Mouse (Mus musculus) hindbrain, postnatal 0 days (tissue): Measurements from ENCODE around the gene Itih4. TPM values are rescaled to one million over a fixed set of nuclear protein-coding genes. Genes with fewer than 3 reads are reported as not detected.

Experiments used
- ATAC-seq: fragments of 200-750 bp; cut with Nextera tagmentation; 2 replicates; pipeline ENCODE4 v1.8.0; 2017; ENCODE audit warnings: mild to moderate bottlenecking, moderate TSS enrichment, moderate library complexity
- DNase-seq: peaks from one replicate; pipeline ENCODE4 v3.0.0-alpha.2; 2015; ENCODE audit warnings: low spot score
- H3K27ac ChIP-seq: fragments of 300-500 bp; sonication (generic); 2 replicates; pipeline ENCODE4 v1.5.1; 2014; ENCODE audit warnings: mild to moderate bottlenecking
- H3K27me3 ChIP-seq: fragments of 300-500 bp; sonication (generic); 2 replicates; pipeline ENCODE4 v1.6.1; 2014; ENCODE audit warnings: low read length, mixed read lengths; ENCODE audit not compliant: insufficient read depth
- H3K36me3 ChIP-seq: fragments of 300-500 bp; sonication (generic); 2 replicates; pipeline ENCODE4 v1.6.1; 2014; ENCODE audit warnings: low read length, mixed read lengths; ENCODE audit not compliant: insufficient read depth
- H3K4me1 ChIP-seq: fragments of 300-500 bp; sonication (generic); 2 replicates; pipeline ENCODE4 v1.6.1; 2014; ENCODE audit warnings: antibody characterized with exemption, low read length, mixed read lengths; ENCODE audit not compliant: insufficient read depth
- H3K4me2 ChIP-seq: fragments of 300-500 bp; sonication (generic); 2 replicates; pipeline ENCODE4 v1.6.1; 2014; ENCODE audit warnings: low read depth, mild to moderate bottlenecking, low read length, moderate library complexity, mixed read lengths
- H3K4me3 ChIP-seq: fragments of 300-500 bp; sonication (generic); 2 replicates; pipeline ENCODE4 v1.5.1; 2014; ENCODE audit warnings: low read length
- H3K9ac ChIP-seq: fragments of 300-500 bp; sonication (generic); replicated peaks from 2 replicates; pipeline ENCODE4 v1.6.1; 2014; ENCODE audit warnings: mild to moderate bottlenecking, low read length, moderate library complexity, mixed read lengths
- H3K9me3 ChIP-seq: fragments of 300-500 bp; sonication (generic); 2 replicates; pipeline ENCODE4 v1.6.1; 2016; ENCODE audit warnings: low read length, mixed read lengths
- CTCF ChIP-seq: IDR thresholded peaks from 2 replicates; pipeline ENCODE4 v1.5.1; 2016; ENCODE audit warnings: antibody characterized with exemption, control low read depth, low read depth
- WGBS: fragments of 180-500 bp; shearing (Covaris S2); extraction: QIAGEN DNeasy Blood & Tissue Kit; methylation state at CpG from one replicate; pipeline ENCODE4 v1.1.7; 2014; 5-methylcytosine and 5-hydroxymethylcytosine counted together
- polyA plus RNA-seq: library from polyadenylated mRNA; unstranded; fragments of >200 nt; fragmentation: Nextera tagmentation; extraction: Ambion mirVana; gene quantifications from 2 replicates; pipeline ENCODE4 v1.2.1, GENCODE M21; 2015
- total RNA-seq: library from RNA; depleted of rRNA; stranded (reverse); fragments of >200 nt; gene quantifications from 2 replicates; pipeline ENCODE4 v1.2.3, GENCODE M21; 2014

The Itih4 gene
- total and polyA plus RNA-seq, 2 experiments from 2014 or later = 0.05 TPM; not detected in 1

DNA sequence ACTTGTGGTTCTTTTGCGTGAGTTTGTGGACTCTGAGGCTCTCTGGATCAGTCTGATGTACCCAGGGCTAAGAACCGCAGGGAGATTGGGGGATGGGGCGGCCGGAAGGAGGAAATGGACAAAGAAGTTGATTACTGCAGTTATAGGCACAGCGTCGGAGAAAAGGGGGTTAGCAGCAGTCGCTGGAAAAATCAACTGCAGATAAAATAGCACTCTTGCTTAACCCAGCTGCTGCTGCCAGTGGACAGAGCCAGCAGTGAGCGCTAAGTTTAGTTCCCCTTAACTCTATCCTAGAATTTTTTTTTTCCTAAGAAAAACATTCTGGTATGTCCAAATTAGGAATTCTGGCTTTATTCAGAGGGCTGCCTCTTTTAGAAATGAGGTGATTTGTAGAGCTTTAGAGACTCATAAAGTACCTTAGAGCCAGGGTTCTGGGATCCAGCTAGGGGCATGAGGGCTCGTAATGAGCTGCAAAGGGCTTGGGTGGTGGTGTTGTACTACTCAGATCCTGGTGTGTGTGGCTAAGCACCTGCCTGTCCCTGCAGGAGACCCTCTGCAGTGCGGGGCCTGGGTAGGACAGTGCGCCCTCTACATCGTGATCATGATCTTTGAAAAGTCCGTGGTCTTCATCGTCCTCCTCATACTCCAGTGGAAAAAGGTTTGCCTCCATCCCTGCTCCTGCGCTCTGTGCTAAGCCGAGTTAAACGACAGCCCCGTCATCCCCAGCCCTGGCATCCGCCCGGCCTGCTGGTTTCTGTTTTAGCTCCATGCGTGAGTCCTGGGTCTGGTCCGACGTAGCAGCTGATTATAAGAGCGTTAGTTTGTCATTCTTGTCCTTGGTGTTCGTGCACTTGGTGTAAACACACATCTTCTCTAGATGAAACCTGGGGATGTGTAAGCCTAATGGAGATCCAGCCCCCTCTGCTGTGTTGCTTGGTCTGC is 15.8 kb upstream of the Itih4 start:
- no peak overlapping the region for H3K4me3 ChIP-seq
- no peak overlapping the region for H3K27ac ChIP-seq
- H3K9ac ChIP-seq = no peak overlapping the region
- H3K4me2 ChIP-seq = no peak overlapping the region
- ATAC-seq (no peak), DNase-seq (no peak)
- no peaks in the 10 kb centered on the region for H3K4me1 ChIP-seq
- no peak for TF ChIP-seq CTCF
- no peaks in the 10 kb centered on the region for H3K9me3 ChIP-seq
- H3K36me3 ChIP-seq = peaks cover 28% of the 10 kb centered on the region
- H3K27me3 ChIP-seq = no peaks in the 10 kb centered on the region
- 90% methylated on average over 25 of the region's 25 CpGs for WGBS

DNA sequence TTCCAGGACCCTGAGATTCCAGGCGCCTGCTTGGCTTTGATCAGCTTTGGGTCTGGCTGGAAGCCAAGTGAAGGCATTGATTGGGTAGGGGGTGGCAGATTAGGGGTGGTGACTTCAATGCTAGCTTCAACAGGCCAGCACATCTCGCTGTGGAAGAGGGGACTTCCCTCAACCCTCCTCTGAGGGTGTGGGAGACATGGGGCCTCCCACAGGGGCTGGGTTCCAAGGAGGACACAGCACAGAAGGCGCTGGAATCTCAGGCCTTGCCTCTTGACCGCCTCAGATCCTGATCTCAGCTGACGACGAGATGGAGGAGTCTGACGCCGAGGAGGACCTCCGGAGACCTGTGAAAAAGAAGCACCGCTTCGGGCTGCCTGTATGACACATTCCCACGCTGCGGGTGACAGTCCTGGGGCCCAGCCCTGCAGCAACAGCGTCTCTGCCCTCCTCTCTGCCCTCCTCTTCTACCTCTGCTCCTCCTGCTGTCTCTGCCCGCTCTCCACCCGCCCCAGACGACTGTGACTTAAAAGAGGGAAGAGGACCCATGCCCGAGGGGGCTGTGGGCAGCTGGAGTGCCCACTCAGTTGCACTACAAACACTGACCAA is 12.1 kb upstream of the Itih4 start:
- no peak overlapping the region for H3K4me2 ChIP-seq
- no peak for ATAC-seq
- WGBS = 79% methylated on average over 18 of the region's 18 CpGs

GRCm38 (mm10) chr14:30875130-30875865 is 11.0 kb upstream of the Itih4 start:
- H3K36me3 ChIP-seq = peaks cover 15% of the 10 kb centered on the region
- DNase-seq (no peak), ATAC-seq (no peak)
- H3K4me1 ChIP-seq = no peaks in the 10 kb centered on the region
- no peak overlapping the region for H3K27ac ChIP-seq
- H3K9ac ChIP-seq = no peak overlapping the region
- TF ChIP-seq CTCF = no peak
- no peaks in the 10 kb centered on the region for H3K9me3 ChIP-seq
- no peaks in the 10 kb centered on the region for H3K27me3 ChIP-seq
- 87% methylated on average over 12 of the region's 12 CpGs for WGBS
- no peak overlapping the region for H3K4me2 ChIP-seq
- H3K4me3 ChIP-seq = no peak overlapping the region

More for the DNA sequence above, 12.1 kb upstream of the Itih4 start:
- H3K36me3 ChIP-seq = peaks cover 16% of the 10 kb centered on the region
- no peaks in the 10 kb centered on the region for H3K4me1 ChIP-seq
- no peak for DNase-seq
- H3K9ac ChIP-seq = no peak overlapping the region
- no peaks in the 10 kb centered on the region for H3K9me3 ChIP-seq
- no peaks in the 10 kb centered on the region for H3K27me3 ChIP-seq
- H3K27ac ChIP-seq = no peak overlapping the region
- no peak overlapping the region for H3K4me3 ChIP-seq
- TF ChIP-seq CTCF = no peak

DNA sequence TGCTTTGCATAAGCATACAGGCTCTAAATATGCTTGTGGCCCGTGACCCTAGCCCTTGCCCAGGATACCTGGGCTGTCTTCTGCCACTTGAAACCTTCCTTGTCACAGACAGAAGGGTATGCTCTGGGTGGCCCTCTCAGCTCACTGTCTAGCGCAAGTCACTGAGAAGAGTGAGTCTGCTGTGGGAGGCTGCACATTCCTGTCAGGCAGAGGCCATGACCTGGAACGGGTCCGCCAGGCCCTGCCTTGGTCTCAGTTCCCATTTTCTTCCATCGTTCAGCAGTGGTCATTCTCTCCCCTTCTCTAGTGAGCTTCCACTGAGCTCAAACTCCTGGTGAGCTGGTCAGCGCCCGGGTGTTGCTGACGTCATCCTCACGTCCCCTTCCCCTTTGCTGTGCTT is 10.3 kb upstream of the Itih4 start:
- peaks cover 15% of the 10 kb centered on the region for H3K36me3 ChIP-seq
- 87% methylated on average over 9 of the region's 9 CpGs for WGBS

DNA sequence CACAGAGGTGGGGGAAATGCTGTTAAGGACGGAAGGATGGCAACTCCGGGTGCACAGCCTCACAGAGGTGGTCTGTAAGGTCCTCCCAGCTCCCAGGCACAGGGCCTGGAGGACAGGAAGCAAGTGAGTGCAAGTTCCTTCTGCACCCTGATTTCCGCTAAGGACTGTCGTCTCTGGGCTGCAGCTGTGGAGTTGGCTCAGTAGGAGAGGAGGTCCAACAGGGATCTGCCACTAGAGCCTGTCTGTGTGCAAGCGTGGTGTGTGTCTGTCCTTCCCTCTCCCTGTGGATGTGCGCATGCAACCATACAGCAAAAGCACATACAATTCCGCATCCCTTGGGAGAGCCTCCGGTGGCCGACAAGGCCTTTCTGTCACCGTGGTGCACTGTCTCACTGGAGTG is 9.8 kb upstream of the Itih4 start:
- no peak overlapping the region for H3K4me3 ChIP-seq
- no peak overlapping the region for H3K9ac ChIP-seq
- ATAC-seq (no peak), DNase-seq (no peak)
- no peaks in the 10 kb centered on the region for H3K9me3 ChIP-seq
- no peak overlapping the region for H3K27ac ChIP-seq
- H3K4me2 ChIP-seq = no peak overlapping the region
- peaks cover 15% of the 10 kb centered on the region for H3K36me3 ChIP-seq
- H3K4me1 ChIP-seq = no peaks in the 10 kb centered on the region
- no peaks in the 10 kb centered on the region for H3K27me3 ChIP-seq
- no peak for TF ChIP-seq CTCF
- 92% methylated on average over 10 of the region's 10 CpGs for WGBS

More for the DNA sequence above, 10.3 kb upstream of the Itih4 start:
- no peaks in the 10 kb centered on the region for H3K9me3 ChIP-seq
- no peak for ATAC-seq
- no peak overlapping the region for H3K9ac ChIP-seq
- H3K4me2 ChIP-seq = no peak overlapping the region
- no peaks in the 10 kb centered on the region for H3K27me3 ChIP-seq
- H3K4me1 ChIP-seq = no peaks in the 10 kb centered on the region
- H3K4me3 ChIP-seq = no peak overlapping the region
- TF ChIP-seq CTCF = no peak
- no peak for DNase-seq
- no peak overlapping the region for H3K27ac ChIP-seq

DNA sequence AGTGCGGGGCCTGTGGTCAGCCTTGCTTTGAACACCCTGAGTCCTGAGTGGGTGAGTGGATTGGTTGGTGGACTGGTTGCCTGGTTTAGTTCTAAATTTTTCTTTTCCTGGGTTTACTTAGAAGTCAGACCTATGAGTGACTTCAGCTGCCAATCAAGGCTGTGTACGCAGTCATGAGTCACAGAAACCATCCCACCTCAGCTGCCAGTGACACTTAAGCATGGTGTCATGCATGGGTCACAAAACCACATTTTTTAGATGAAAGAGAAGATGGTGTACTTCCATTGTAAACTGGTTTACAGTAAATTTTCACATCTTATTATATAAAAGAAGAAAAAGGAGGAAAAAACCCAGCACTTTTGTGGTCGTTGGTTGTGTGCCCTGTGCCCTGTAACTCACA is 8.4 kb upstream of the Itih4 start:
- Histone ChIP-seq H3K9ac (no peak overlapping the region), H3K4me3 (no peak overlapping the region), H3K27me3 (no peaks in the 10 kb centered on the region), H3K4me2 (no peak overlapping the region), H3K27ac (no peak overlapping the region), H3K9me3 (no peaks in the 10 kb centered on the region), H3K36me3 (peaks cover 11% of the 10 kb centered on the region), H3K4me1 (no peaks in the 10 kb centered on the region)
- no peak for TF ChIP-seq CTCF
- WGBS = 96% methylated on average over 3 of the region's 3 CpGs
- DNase-seq (no peak), ATAC-seq (no peak)
